Mouse (Mus musculus): ENCODE results near the gene Igf2. TPM values are rescaled to one million over a fixed set of nuclear protein-coding genes. Genes with fewer than 3 reads are reported as not detected.

Igf2 gene
- 536 and 550 TPM in 2 replicates for polyA plus RNA-seq (2015; fragmentation: Nextera tagmentation; extraction: Ambion mirVana)

GRCm38 (mm10) chr7:142666659-142667058, at the start of gene Igf2:
Gene Igf2, minus strand, starts transcription at chr7:142666816.
- no peaks in the 10 kb centered on the region for H3K36me3 ChIP-seq
- H3K9ac ChIP-seq = no peak within 1 kb of the TSS
- 44% methylated on average over 2 of the region's 2 CpGs for WGBS
- ATAC-seq (ENCODE audit: borderline replicate concordance, extremely low read depth, low FRiP score, low TSS enrichment) = 0 out of 2 replicates have a peak, but pooled peaks have one; percentile 23
- H3K4me2 ChIP-seq = no peak within 1 kb of the TSS
- no peak within 1 kb of the TSS for H3K27ac ChIP-seq
- H3K27me3 ChIP-seq = peaks cover 55% of the 10 kb centered on the region
- peaks cover 9% of the 10 kb centered on the region for H3K4me1 ChIP-seq
- H3K9me3 ChIP-seq = peaks cover 19% of the 10 kb centered on the region
- H3K4me3 ChIP-seq = no peak within 1 kb of the TSS

- no peak for ATAC-seq (ENCODE audit: borderline replicate concordance, extremely low read depth, low FRiP score, low TSS enrichment)
- H3K9ac ChIP-seq = no peak overlapping the region
These were observed 48.3 kb upstream of the Igf2 start for GRCm38 (mm10) chr7:142714783-142715498.

GRCm38 (mm10) chr7:142706873-142707272, 40.3 kb upstream of the Igf2 start:
- H3K9me3 ChIP-seq = no peaks in the 10 kb centered on the region
- peak; percentile 46; the same call in 1 of the 2 replicates for ATAC-seq (ENCODE audit: borderline replicate concordance, extremely low read depth, low FRiP score, low TSS enrichment)
- 60% methylated on average over 2 of the region's 2 CpGs for WGBS
- no peak overlapping the region for H3K4me2 ChIP-seq
- no peaks in the 10 kb centered on the region for H3K27me3 ChIP-seq
- no peaks in the 10 kb centered on the region for H3K36me3 ChIP-seq
- H3K4me3 ChIP-seq = no peak overlapping the region
- no peak overlapping the region for H3K9ac ChIP-seq
- peak overlapping the region; percentile 73 for H3K27ac ChIP-seq
- no peaks in the 10 kb centered on the region for H3K4me1 ChIP-seq

More at GRCm38 (mm10) chr7:142714783-142715498, 48.3 kb upstream of the Igf2 start:
- no peaks in the 10 kb centered on the region for H3K36me3 ChIP-seq
- no peak overlapping the region for H3K27ac ChIP-seq
- 10% methylated on average over 8 of the region's 8 CpGs for WGBS
- peak overlapping the region; percentile 47 for H3K4me2 ChIP-seq
- H3K9me3 ChIP-seq = no peaks in the 10 kb centered on the region
- no peak overlapping the region for H3K4me3 ChIP-seq
- no peaks in the 10 kb centered on the region for H3K4me1 ChIP-seq
- no peaks in the 10 kb centered on the region for H3K27me3 ChIP-seq

- no peaks in the 10 kb centered on the region for H3K36me3 ChIP-seq
- H3K4me1 ChIP-seq = no peaks in the 10 kb centered on the region
- no peak for ATAC-seq (ENCODE audit: borderline replicate concordance, extremely low read depth, low FRiP score, low TSS enrichment)
- H3K9ac ChIP-seq = no peak overlapping the region
- WGBS = 56% methylated on average over 5 of the region's 5 CpGs
- no peak overlapping the region for H3K4me2 ChIP-seq
- no peak overlapping the region for H3K27ac ChIP-seq
- H3K4me3 ChIP-seq = no peak overlapping the region
- H3K27me3 ChIP-seq = no peaks in the 10 kb centered on the region
- no peaks in the 10 kb centered on the region for H3K9me3 ChIP-seq
These were observed 32.8 kb upstream of the Igf2 start for GRCm38 (mm10) chr7:142699334-142699860.

GRCm38 (mm10) chr7:142678611-142679010, 12.0 kb upstream of the Igf2 start:
- H3K4me3 ChIP-seq = no peak overlapping the region
- no peaks in the 10 kb centered on the region for H3K36me3 ChIP-seq
- ATAC-seq (ENCODE audit: borderline replicate concordance, extremely low read depth, low FRiP score, low TSS enrichment) = no peak
- H3K27ac ChIP-seq = no peak overlapping the region
- WGBS = 78% methylated on average over 3 of the region's 3 CpGs
- H3K9ac ChIP-seq = no peak overlapping the region
- H3K9me3 ChIP-seq = no peaks in the 10 kb centered on the region
- no peak overlapping the region for H3K4me2 ChIP-seq
- no peaks in the 10 kb centered on the region for H3K4me1 ChIP-seq
- no peaks in the 10 kb centered on the region for H3K27me3 ChIP-seq

- Histone ChIP-seq H3K27me3 (no peaks in the 10 kb centered on the region), H3K9ac (no peak overlapping the region), H3K4me1 (no peaks in the 10 kb centered on the region), H3K4me2 (no peak overlapping the region), H3K4me3 (no peak overlapping the region), H3K9me3 (peaks cover 6% of the 10 kb centered on the region; the same call in 1 of the 2 replicates), H3K36me3 (no peaks in the 10 kb centered on the region), H3K27ac (no peak overlapping the region)
- peak; percentile 28; the same call in 1 of the 2 replicates for ATAC-seq (ENCODE audit: borderline replicate concordance, extremely low read depth, low FRiP score, low TSS enrichment)
- WGBS = 5% methylated on average over 3 of the region's 3 CpGs
These were observed 9.0 kb upstream of the Igf2 start for GRCm38 (mm10) chr7:142675644-142676043.

GRCm38 (mm10) chr7:142675141-142675540, 8.5 kb upstream of the Igf2 start:
- H3K27ac ChIP-seq = no peak overlapping the region
- H3K4me2 ChIP-seq = no peak overlapping the region
- no peak overlapping the region for H3K4me3 ChIP-seq
- peaks cover 9% of the 10 kb centered on the region; the same call in 1 of the 2 replicates for H3K9me3 ChIP-seq
- 61% methylated on average over 6 of the region's 6 CpGs for WGBS
- no peaks in the 10 kb centered on the region for H3K4me1 ChIP-seq
- no peaks in the 10 kb centered on the region for H3K36me3 ChIP-seq
- H3K9ac ChIP-seq = no peak overlapping the region
- no peaks in the 10 kb centered on the region for H3K27me3 ChIP-seq
- no peak for ATAC-seq (ENCODE audit: borderline replicate concordance, extremely low read depth, low FRiP score, low TSS enrichment)

- no peak overlapping the region for H3K4me2 ChIP-seq
- H3K36me3 ChIP-seq = no peaks in the 10 kb centered on the region
- no peak overlapping the region for H3K4me3 ChIP-seq
- H3K27ac ChIP-seq = no peak overlapping the region
- no peak overlapping the region for H3K9ac ChIP-seq
- H3K27me3 ChIP-seq = 0 out of 2 replicates have a peak, but pooled peaks cover under 1% of the 10 kb centered on the region
- WGBS = 15% methylated on average over 4 of the region's 4 CpGs
- no peaks in the 10 kb centered on the region for H3K4me1 ChIP-seq
- peaks cover 19% of the 10 kb centered on the region for H3K9me3 ChIP-seq
- ATAC-seq (ENCODE audit: borderline replicate concordance, extremely low read depth, low FRiP score, low TSS enrichment) = no peak
These were observed 5.5 kb upstream of the Igf2 start for GRCm38 (mm10) chr7:142672120-142672519.

- 76% methylated on average over 1 of the region's 1 CpGs for WGBS
- H3K9ac ChIP-seq = no peak overlapping the region
- no peak overlapping the region for H3K4me3 ChIP-seq
- H3K27me3 ChIP-seq = peaks cover 11% of the 10 kb centered on the region
- H3K4me2 ChIP-seq = no peak overlapping the region
- H3K4me1 ChIP-seq = no peaks in the 10 kb centered on the region
- peaks cover 19% of the 10 kb centered on the region for H3K9me3 ChIP-seq
- H3K27ac ChIP-seq = no peak overlapping the region
- ATAC-seq (ENCODE audit: borderline replicate concordance, extremely low read depth, low FRiP score, low TSS enrichment) = no peak
- H3K36me3 ChIP-seq = no peaks in the 10 kb centered on the region
These were observed 4.5 kb upstream of the Igf2 start for GRCm38 (mm10) chr7:142671067-142671466.

- Histone ChIP-seq H3K27me3 (peaks cover 21% of the 10 kb centered on the region), H3K9me3 (peaks cover 19% of the 10 kb centered on the region), H3K36me3 (no peaks in the 10 kb centered on the region), H3K4me2 (no peak within 1 kb of the TSS), H3K9ac (no peak within 1 kb of the TSS), H3K27ac (no peak within 1 kb of the TSS), H3K4me1 (no peaks in the 10 kb centered on the region), H3K4me3 (no peak within 1 kb of the TSS)
- WGBS = 81% methylated on average over 23 of the region's 23 CpGs
- ATAC-seq (ENCODE audit: borderline replicate concordance, extremely low read depth, low FRiP score, low TSS enrichment) = no peak
These were observed 3.4 kb upstream of the Igf2 start, which contains the start of gene Gm49394 for GRCm38 (mm10) chr7:142669751-142670625. Gene Gm49394, minus strand, starts transcription at chr7:142669942.

- ATAC-seq (ENCODE audit: borderline replicate concordance, extremely low read depth, low FRiP score, low TSS enrichment) = no peak
- H3K36me3 ChIP-seq = no peaks in the 10 kb centered on the region
- H3K9ac ChIP-seq = no peak overlapping the region
- no peak overlapping the region for H3K4me3 ChIP-seq
- peaks cover 9% of the 10 kb centered on the region for H3K4me1 ChIP-seq
- WGBS = 84% methylated on average over 1 of the region's 1 CpGs
- peaks cover 38% of the 10 kb centered on the region for H3K27me3 ChIP-seq
- no peak overlapping the region for H3K4me2 ChIP-seq
- no peak overlapping the region for H3K27ac ChIP-seq
- H3K9me3 ChIP-seq = peaks cover 19% of the 10 kb centered on the region
These were observed 1.7 kb upstream of the Igf2 start for GRCm38 (mm10) chr7:142668328-142668727.
